Mouse (Mus musculus) B cell, adult 2 months (primary cell): ENCODE measurements around the gene Pml.

Experiments
- DNase-seq, 2 experiments: peaks; one replicate each; pipeline ENCODE4 v3.0.0; 2022

Pml gene

GRCm38 (mm10) chr9:58249592-58250192 is at the start of gene Pml:
Pml (minus strand) TSS chr9:58249786.
- DNase-seq, result peak; percentile 78 to 80

DNA sequence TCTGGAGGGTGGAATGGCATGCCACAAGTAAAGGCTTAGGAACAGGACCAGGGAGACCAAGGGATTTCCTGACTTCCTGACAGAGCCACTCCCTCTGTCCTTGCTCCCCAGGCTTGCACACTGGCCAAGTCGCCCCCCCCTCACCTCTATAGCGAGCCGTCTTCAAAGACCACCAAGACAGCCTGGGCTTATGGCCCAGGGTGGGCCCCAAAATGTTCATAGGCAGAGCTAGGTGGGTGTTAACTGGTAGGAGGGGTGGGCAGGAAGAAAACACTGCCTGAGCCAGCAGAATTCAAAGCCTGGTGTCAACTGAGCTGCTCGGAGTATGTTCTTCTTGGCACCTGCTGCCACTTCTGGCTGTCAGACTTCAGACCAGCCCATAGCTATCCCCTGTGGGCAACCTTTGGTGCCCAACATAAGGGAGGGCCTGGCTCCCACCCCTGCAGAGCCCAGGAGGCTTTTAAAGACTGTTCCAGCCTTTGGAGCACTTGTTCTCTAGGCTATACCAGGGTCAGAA is 48.4 kb upstream of the Pml start:
- no peak for DNase-seq

DNA sequence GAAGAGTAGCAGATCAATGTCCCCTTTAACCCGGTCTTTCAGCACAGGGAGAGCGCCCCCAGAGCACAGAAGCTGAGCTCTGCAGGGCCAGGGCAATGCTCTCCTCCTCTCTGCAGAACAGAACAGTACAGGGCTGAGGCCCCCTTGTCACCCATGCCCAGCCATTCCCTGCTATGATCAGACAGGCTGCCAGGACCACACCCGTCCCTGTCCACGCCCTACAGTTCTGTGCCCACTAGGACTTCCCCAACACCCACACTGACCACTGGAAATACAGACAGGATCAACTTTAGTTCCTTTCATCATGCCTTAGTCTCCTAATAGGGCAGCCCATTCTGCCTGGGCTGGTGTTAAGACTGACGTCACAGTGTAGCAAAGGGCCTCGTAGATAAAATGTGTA is 47.5 kb upstream of the Pml start:
- DNase-seq, result no peak

DNA sequence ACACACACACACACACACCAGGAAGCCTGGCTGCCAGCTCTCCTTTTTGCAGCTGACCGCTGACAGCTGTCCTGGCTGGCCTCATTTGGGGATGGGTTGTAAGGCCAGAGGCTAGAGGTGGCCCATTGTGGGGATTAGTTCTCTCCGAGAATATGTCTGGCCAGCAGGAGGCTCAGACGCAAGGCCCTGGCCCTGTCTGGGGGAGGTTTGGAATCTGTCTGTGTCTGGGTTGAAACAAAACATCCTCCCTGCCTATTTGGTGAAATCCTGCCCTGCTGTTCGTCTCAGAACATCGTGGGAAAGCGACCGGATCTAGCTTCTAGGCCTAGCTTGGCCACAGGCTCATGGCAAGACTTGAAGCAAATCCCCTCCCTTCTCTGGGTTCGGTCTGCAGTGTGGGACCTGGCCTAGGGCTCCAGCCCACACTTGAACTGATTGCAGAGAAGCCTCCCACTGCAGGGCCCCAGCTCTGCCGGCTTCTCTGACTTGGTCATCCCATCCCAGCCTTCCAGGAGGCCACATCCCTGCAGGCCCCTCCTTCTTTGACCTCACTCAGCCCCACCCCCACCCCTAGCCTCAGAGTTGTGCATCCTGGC is 46.3 kb upstream of the Pml start:
- DNase-seq, result no peak

- no peak for DNase-seq
Observed at GRCm38 (mm10) chr9:58295345-58295744, 45.8 kb upstream of the Pml start.

DNA sequence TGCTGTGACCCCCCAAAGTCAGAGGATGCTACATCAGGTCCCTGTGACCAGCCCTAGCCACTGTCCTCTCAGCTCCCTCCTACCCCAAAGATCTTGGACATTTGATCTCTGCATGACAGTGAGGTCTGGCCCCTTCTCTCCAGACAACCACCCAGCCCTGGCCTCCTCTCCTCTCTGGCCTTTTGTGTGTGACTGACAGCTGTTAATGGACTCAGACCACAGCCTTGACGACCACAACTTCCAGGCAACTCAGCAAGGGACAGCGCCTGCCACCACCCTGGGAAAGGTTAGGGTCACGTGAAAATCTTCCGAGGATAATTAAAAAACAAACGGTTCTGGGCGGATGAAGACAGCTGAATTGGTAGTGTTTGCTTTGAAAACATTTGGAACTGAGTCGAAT is 44.9 kb upstream of the Pml start:
- DNase-seq, result no peak

- no peak for DNase-seq
Observed at GRCm38 (mm10) chr9:58289901-58290300, 40.3 kb upstream of the Pml start.

- DNase-seq, result no peak
Observed at GRCm38 (mm10) chr9:58289090-58289489, 39.5 kb upstream of the Pml start.

- no peak for DNase-seq
Observed at GRCm38 (mm10) chr9:58283431-58283830, 33.8 kb upstream of the Pml start.

DNA sequence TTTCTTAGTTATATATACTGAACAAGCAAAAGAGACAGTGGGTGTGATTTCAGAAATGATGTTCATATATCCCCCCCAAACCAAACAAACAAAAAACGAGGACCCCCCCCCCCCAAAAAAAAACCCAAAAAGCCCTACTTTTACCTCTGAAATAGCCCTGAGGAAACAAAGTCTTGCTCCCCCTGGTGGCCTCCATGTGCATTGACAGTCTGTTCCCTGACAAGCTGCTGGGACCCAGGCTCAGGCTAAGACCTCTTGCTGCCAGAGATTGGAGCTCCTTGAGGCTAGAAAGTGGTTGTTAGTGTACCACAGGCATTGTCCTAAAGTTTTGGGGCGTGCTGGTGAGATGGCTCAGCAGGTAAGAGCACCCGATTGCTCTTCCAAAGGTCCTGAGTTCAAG is 32.0 kb upstream of the Pml start:
- DNase-seq, result peak; percentile 78 to 81

GRCm38 (mm10) chr9:58280259-58281109 is 30.9 kb upstream of the Pml start:
- DNase-seq, result peak; percentile 80 to 83

GRCm38 (mm10) chr9:58279780-58280179 is 30.2 kb upstream of the Pml start:
- DNase-seq, result no peak

DNA sequence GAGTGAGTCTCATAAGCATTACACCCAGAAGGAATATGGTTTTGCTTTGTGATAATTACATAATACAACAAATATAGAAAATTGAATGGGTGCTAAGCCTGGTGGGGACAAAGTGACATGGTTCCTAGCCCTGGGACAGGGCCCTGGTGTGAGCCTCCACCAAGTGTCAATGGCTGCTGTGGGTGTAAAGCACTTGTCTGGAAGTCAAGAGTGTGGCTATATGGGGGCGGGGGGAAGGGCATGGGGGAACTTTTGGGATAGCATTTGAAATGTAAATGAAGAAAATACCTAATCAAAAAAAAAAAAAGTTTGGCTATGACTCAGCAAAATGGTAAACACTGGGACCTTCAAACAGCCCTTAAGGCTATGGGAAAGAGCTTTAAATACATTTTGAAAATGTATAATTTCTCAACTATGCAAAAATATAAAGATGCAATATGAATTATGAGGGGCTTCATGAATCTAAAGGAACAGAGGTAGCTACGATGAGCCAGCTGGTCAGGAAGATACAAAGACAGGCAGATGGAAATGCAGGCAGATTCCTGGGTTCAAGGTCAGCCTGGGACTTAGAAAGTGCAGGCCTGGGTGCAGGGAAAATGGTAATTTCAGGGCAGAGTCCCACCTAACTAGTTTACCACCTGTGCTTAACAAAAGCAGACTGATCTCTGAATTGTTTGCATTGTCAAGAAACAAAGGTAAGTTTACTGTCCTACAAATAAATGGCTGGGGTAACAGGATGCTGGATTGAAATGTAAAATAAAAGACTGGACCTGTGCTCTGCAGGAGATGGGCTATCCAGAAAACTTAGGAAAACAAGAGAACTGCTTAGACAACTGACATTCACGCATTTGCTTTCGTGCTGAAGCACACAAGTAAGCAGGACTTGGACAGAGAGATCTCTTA is 29.5 kb upstream of the Pml start:
- no peak for DNase-seq

GRCm38 (mm10) chr9:58278313-58278712 is 28.7 kb upstream of the Pml start:
- DNase-seq, result no peak

DNA sequence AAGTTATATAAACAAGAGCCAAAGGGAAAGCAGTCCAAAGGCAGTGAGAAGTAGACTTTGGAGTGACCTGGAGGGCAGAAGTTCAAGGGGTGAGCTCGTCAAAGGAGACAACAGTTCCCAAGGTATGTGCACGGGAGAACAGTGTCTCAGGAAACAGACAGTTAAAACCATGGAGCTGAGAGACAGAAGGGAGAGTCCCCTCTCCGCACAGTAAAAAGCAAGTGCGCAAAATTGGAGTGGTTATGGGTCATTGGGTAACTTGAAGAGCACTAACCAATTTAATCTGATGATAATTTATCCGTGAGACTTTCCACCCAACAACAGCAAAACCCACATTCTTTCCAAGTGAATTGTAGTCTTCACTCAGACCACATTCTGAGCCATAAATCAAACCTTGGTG is 26.8 kb upstream of the Pml start:
- no peak for DNase-seq

DNA sequence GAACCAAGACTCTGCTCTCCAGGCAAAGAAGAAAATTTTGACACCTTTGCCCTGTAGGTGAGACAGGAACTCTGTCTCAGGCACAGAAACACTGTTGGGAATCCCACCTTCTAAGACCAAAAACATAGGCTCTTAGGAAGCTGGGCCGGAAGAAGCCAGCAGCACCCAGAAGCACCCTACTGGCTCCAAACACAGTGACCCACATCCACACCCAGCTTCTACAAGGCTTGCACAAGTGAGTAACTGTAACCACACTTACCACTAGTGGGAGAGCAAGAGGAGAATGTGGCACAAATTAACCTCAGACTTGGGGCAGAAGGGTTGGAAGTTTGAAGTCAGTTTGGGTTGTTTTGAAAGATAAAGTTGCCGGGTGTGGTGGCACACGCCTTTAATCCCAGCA is 26.2 kb upstream of the Pml start:
- peak; percentile 51 to 56 for DNase-seq

DNA sequence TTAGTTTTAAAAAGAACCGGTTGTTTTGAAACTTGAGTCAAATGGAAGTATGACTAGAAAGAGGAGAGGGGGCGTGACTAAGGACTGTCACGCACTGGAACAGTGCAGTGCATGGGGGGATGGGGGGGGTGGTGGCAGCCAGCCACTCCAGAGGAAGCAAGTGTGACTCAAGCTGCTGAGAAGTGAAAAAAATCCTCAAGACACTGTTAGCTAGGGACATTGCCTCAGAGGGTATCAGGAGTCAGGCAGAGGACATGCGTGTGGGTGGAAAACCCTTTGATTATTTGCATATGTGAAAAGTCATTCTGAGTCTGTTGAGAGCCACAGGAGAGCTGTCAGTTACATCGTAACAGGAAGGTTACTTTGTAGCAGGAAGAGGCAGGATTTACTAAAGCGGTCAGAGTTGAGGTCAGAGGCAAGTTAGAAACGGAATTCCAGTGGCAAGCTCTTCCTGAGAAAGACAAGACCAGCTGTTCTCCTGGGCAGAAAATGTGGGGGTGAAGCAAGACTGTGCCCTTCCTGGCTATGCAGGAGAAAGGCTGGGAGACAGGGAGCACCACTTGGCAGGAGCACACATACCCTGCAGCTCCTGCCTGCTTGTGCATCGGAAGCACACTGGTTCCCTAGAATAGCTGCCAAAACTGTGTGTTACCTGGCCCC is 25.7 kb upstream of the Pml start:
- DNase-seq, result peak; percentile 68 to 74

GRCm38 (mm10) chr9:58274626-58275025 is 25.0 kb upstream of the Pml start:
- DNase-seq, result peak; percentile 23 to 26

- no peak for DNase-seq
Observed at GRCm38 (mm10) chr9:58274101-58274604, 24.6 kb upstream of the Pml start.

- DNase-seq, result peak; percentile 63 to 69
Observed at GRCm38 (mm10) chr9:58272855-58273254, 23.3 kb upstream of the Pml start.

- DNase-seq, result peak; percentile 66 to 67
Observed at GRCm38 (mm10) chr9:58272068-58272541, 22.5 kb upstream of the Pml start.

- DNase-seq, result peak; percentile 61 to 66
Observed at GRCm38 (mm10) chr9:58271551-58271950, 22.0 kb upstream of the Pml start.
